Mouse (Mus musculus): Measurements from ENCODE around the gene Adra1b. TPM values are rescaled to one million over a fixed set of nuclear protein-coding genes. Genes with fewer than 3 reads are reported as not detected.

Adra1b gene
- polyA plus RNA-seq, 1 experiment from 2014 or later: 1.6 TPM

DNA sequence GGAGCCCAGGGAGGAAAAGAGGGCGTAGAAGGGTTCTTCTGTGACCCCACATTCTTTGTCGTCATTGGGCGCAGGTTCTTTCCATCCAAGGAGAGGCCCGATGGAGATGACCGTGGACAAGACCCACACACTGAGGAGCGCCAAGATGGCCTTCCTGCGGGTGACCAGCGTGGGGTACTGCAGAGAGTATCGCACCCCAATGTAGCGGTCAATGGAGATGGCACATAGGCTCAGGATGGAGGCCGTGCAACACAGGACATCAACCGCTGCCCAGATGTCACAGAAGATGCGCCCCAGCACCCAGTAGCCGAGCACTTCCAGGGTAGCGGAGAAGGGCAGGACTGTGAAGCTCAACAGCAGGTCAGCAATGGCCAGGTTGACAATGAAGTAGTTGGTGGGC is 65.6 kb downstream of the Adra1b start:
- Histone ChIP-seq H3K27me3 (ENCODE audit: insufficient read depth, low read length) (no peaks in the 10 kb centered on the region; the same call in 1 of the 2 replicates), H3K9ac (ENCODE audit: low read depth, low read length) (no peak overlapping the region), H3K4me2 (ENCODE audit: low read length) (peak overlapping the region; percentile 86), H3K36me3 (ENCODE audit: insufficient read depth, low read length) (no peaks in the 10 kb centered on the region), H3K4me3 (replicated peaks; ENCODE audit: low read depth, low read length) (peak overlapping the region; percentile 45; the same call in 1 of the 2 replicates), H3K27ac (no peak overlapping the region), H3K9me3 (replicated peaks; ENCODE audit: low read length) (no peaks in the 10 kb centered on the region), H3K4me1 (replicated peaks; ENCODE audit: insufficient read depth, low read length) (no peaks in the 10 kb centered on the region)
- DNase-seq (ENCODE audit: low spot score) (no peak), ATAC-seq (replicated peaks; ENCODE audit: low FRiP score, low read depth) (no peak)
- WGBS: 93% methylated on average over 15 of the region's 15 CpGs
- TF ChIP-seq CTCF (IDR thresholded peaks at IDR 0.05; ENCODE audit: low read depth): no peak

DNA sequence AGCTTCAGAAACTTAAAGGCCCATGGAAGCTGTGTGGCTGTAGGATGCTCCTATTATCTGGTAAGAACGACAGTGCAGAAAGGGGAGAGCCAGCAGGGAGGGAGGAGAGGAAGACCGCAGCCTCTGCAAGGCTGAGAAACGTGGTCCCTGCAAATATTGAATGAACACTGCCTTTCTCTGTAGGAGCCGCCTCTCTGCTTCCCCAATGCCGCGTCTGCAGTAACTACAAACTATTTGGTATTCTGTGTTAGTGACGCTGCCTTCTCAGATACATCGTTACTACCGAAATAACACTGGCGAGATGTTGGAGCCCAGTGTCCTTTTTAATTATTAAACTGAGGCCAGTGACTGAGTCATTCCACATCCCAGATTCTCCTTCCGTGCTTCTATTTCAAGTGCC is 66.5 kb downstream of the Adra1b start:
- H3K4me3 ChIP-seq (replicated peaks; ENCODE audit: low read depth, low read length): no peak overlapping the region
- peak overlapping the region; percentile 13; the same call in 1 of the 2 replicates for H3K4me2 ChIP-seq (ENCODE audit: low read length)
- no peaks in the 10 kb centered on the region for H3K9me3 ChIP-seq (replicated peaks; ENCODE audit: low read length)
- 56% methylated on average over 11 of the region's 11 CpGs for WGBS
- no peak overlapping the region for H3K9ac ChIP-seq (ENCODE audit: low read depth, low read length)
- H3K27ac ChIP-seq: no peak overlapping the region
- ATAC-seq (replicated peaks; ENCODE audit: low FRiP score, low read depth): no peak
- H3K4me1 ChIP-seq (replicated peaks; ENCODE audit: insufficient read depth, low read length): no peaks in the 10 kb centered on the region
- no peaks in the 10 kb centered on the region for H3K36me3 ChIP-seq (ENCODE audit: insufficient read depth, low read length)
- H3K27me3 ChIP-seq (ENCODE audit: insufficient read depth, low read length): no peaks in the 10 kb centered on the region; the same call in 1 of the 2 replicates
- TF ChIP-seq CTCF (IDR thresholded peaks at IDR 0.05; ENCODE audit: low read depth): no peak
- no peak for DNase-seq (ENCODE audit: low spot score)

DNA sequence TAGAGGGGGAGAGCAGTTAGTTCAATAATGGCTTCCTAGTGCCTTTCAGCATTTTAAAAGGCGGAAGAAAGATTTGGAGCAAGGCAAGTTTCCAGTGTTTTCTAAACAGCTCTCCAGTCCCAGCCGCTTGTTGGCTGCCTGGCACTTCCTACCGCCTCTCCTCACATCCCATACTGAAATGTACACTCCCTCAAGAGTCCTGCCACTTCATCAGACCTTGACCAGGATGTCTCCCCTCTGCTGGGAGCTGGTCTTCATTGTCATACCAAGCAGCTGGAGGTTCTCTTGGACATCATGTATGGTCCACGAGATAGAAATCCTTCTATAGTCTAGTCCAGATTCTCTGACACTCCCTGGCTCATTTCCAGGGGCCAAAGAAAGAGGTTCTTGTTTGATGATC is 69.5 kb downstream of the Adra1b start:
- no peak overlapping the region for H3K27ac ChIP-seq
- H3K27me3 ChIP-seq (ENCODE audit: insufficient read depth, low read length): no peaks in the 10 kb centered on the region; the same call in 1 of the 2 replicates
- H3K9me3 ChIP-seq (replicated peaks; ENCODE audit: low read length): no peaks in the 10 kb centered on the region
- no peak overlapping the region for H3K9ac ChIP-seq (ENCODE audit: low read depth, low read length)
- H3K4me2 ChIP-seq (ENCODE audit: low read length): no peak overlapping the region
- no peak for DNase-seq (ENCODE audit: low spot score)
- H3K4me3 ChIP-seq (replicated peaks; ENCODE audit: low read depth, low read length): no peak overlapping the region
- no peaks in the 10 kb centered on the region for H3K4me1 ChIP-seq (replicated peaks; ENCODE audit: insufficient read depth, low read length)
- TF ChIP-seq CTCF (IDR thresholded peaks at IDR 0.05; ENCODE audit: low read depth): no peak
- no peaks in the 10 kb centered on the region for H3K36me3 ChIP-seq (ENCODE audit: insufficient read depth, low read length)
- ATAC-seq (replicated peaks; ENCODE audit: low FRiP score, low read depth): no peak
- WGBS: 67% methylated on average over 4 of the region's 4 CpGs

DNA sequence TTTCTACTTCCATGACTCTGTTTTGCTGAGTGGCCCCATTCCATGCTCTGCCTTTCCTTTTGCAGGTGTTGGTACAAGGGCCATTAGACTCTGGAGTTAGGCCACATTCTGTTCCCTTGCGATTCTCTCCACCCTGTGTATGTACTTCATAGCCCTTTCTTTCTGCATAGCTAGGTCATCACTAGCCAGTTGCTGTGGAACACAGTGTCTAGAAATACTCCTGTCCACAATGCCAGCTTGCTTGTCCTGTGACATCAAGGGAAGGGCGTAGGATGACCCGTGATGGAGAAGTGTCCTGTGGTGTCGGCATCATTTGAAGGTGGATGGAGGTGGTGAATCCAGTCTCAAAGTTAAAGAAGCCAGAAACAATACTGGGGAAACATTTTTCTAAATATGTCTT is 74.2 kb downstream of the Adra1b start:
- Histone ChIP-seq H3K36me3 (ENCODE audit: insufficient read depth, low read length) (no peaks in the 10 kb centered on the region), H3K4me1 (replicated peaks; ENCODE audit: insufficient read depth, low read length) (no peaks in the 10 kb centered on the region), H3K27me3 (ENCODE audit: insufficient read depth, low read length) (no peaks in the 10 kb centered on the region), H3K9ac (ENCODE audit: low read depth, low read length) (no peak overlapping the region), H3K4me2 (ENCODE audit: low read length) (no peak overlapping the region), H3K4me3 (replicated peaks; ENCODE audit: low read depth, low read length) (no peak overlapping the region), H3K27ac (no peak overlapping the region), H3K9me3 (replicated peaks; ENCODE audit: low read length) (no peaks in the 10 kb centered on the region)
- 92% methylated on average over 4 of the region's 4 CpGs for WGBS
- no peak for ATAC-seq (replicated peaks; ENCODE audit: low FRiP score, low read depth)
- no peak for TF ChIP-seq CTCF (IDR thresholded peaks at IDR 0.05; ENCODE audit: low read depth)
- no peak for DNase-seq (ENCODE audit: low spot score)

DNA sequence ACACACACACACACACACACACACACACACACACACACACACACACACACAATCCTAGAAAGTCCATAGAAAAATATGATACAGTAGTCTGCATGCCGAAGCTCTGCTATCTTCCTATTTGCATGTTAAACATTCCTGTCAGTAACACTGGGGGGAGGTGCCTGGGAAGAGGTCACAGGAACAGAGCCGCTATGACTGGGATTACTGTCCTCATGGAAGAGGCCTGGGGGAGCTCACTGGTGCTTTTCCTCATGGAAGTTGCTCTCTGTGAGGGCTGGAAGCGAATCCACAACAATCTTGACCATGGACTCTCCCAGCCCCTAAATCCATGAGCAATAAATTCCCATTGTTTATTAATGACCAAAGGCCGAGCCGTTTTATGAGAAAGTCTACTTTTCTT is 77.7 kb downstream of the Adra1b start:
- Histone ChIP-seq H3K36me3 (ENCODE audit: insufficient read depth, low read length) (no peaks in the 10 kb centered on the region), H3K9ac (ENCODE audit: low read depth, low read length) (no peak overlapping the region), H3K4me3 (replicated peaks; ENCODE audit: low read depth, low read length) (no peak overlapping the region), H3K9me3 (replicated peaks; ENCODE audit: low read length) (no peaks in the 10 kb centered on the region), H3K27ac (no peak overlapping the region), H3K4me1 (replicated peaks; ENCODE audit: insufficient read depth, low read length) (no peaks in the 10 kb centered on the region), H3K4me2 (ENCODE audit: low read length) (no peak overlapping the region), H3K27me3 (ENCODE audit: insufficient read depth, low read length) (no peaks in the 10 kb centered on the region)
- DNase-seq (ENCODE audit: low spot score): peak; percentile 81
- no peak for TF ChIP-seq CTCF (IDR thresholded peaks at IDR 0.05; ENCODE audit: low read depth)
- 50% methylated on average over 5 of the region's 5 CpGs for WGBS
- 0 out of 2 replicates have a peak, but pooled peaks have one; percentile 17 for ATAC-seq (replicated peaks; ENCODE audit: low FRiP score, low read depth)

DNA sequence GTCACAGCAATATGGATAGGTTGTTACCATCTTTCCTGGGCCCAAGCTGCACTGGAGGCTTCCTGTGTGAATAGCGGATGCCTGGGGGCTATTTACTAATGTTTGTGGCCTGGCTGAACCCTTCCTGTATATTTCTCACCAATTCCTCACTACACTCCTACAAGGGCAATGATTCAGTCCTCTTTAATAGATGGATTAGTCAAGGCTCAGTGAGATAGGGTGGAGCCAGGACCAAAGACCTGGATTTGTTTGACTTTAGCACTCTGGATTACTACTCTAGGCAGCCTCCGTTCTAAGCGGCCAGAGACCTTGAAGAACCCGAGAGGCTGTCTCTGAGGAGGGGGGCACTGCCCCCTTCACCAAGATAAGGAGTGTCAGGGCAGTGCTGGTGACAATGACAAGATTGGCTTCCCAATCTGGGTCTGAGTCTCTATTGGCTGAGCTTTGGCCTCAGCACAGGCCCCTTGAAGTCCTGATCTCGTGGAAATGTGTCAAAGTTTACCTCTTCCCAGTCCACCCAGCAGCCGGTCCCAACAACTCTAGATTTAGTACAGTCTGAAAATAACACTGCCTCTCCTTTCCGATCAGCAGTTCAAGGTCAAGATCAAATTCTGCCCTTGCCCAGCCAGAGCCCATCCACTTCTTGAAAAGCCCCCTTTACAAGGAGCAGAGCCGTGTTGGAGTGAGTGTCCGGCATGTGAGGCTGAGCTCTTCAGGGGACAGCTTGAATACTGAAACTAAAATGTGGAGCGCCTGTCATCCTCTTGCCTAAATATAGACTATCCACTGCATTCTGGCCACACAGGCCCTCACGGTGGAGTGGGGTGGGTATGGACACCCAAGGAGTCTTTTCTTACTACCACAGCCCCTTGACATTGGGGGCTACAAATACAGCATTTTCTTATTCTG is 80.2 kb downstream of the Adra1b start:
- no peaks in the 10 kb centered on the region for H3K36me3 ChIP-seq (ENCODE audit: insufficient read depth, low read length)
- DNase-seq (ENCODE audit: low spot score): no peak
- 69% methylated on average over 11 of the region's 11 CpGs for WGBS
- no peak overlapping the region for H3K4me3 ChIP-seq (replicated peaks; ENCODE audit: low read depth, low read length)
- H3K4me1 ChIP-seq (replicated peaks; ENCODE audit: insufficient read depth, low read length): no peaks in the 10 kb centered on the region
- H3K9ac ChIP-seq (ENCODE audit: low read depth, low read length): no peak overlapping the region
- no peaks in the 10 kb centered on the region for H3K27me3 ChIP-seq (ENCODE audit: insufficient read depth, low read length)
- ATAC-seq (replicated peaks; ENCODE audit: low FRiP score, low read depth): no peak
- H3K9me3 ChIP-seq (replicated peaks; ENCODE audit: low read length): no peaks in the 10 kb centered on the region
- no peak overlapping the region for H3K4me2 ChIP-seq (ENCODE audit: low read length)
- no peak for TF ChIP-seq CTCF (IDR thresholded peaks at IDR 0.05; ENCODE audit: low read depth)
- no peak overlapping the region for H3K27ac ChIP-seq
